Mouse (Mus musculus) C2C12 (cell line): ENCODE data around the gene Tbc1d10c.

Experiments
- CTCF ChIP-seq: IDR thresholded peaks from one replicate; pipeline ENCODE4 v1.5.1; 2011; ENCODE audit not compliant: control insufficient read depth, insufficient read depth, insufficient read length
- FOSL1 ChIP-seq: IDR thresholded peaks from one replicate; pipeline ENCODE4 v1.8.0; 2011; ENCODE audit warnings: mild to moderate bottlenecking, low read length; ENCODE audit not compliant: poor library complexity, insufficient read depth, severe bottlenecking
- MAX ChIP-seq: IDR thresholded peaks from one replicate; pipeline ENCODE4 v1.6.1; 2011; ENCODE audit warnings: mild to moderate bottlenecking, control low read depth
- MYOG ChIP-seq: IDR thresholded peaks from one replicate; pipeline ENCODE4 v1.6.1; 2011; ENCODE audit not compliant: control insufficient read depth, insufficient read length; ENCODE audit errors: extremely low read depth
- USF1 ChIP-seq: IDR thresholded peaks from one replicate; pipeline ENCODE4 v1.6.1; 2011; ENCODE audit warnings: low read depth, mild to moderate bottlenecking, control low read depth, moderate library complexity

GRCm38 (mm10) chr19:4170723-4171392, 20.2 kb downstream of the Tbc1d10c start:
- TF ChIP-seq FOSL1 (no peak), USF1 (no peak), CTCF (no peak), MYOG (no peak), MAX (no peak)
